Mouse (Mus musculus) heart, adult 2 months (tissue): ENCODE measurements around the gene Iqca.

ENCODE experiments used
- CTCF ChIP-seq: fragments of 200-600 bp; IDR thresholded peaks from 2 replicates; pipeline ENCODE4 v1.8.1; 2022; ENCODE audit warnings: antibody characterized with exemption, mild to moderate bottlenecking, moderate library complexity
- POLR2A ChIP-seq: fragments of 200-500 bp; IDR thresholded peaks from 2 replicates; pipeline ENCODE4 v1.6.1; 2011; ENCODE audit warnings: mild to moderate bottlenecking, low read depth, low read length, control low read depth; ENCODE audit not compliant: insufficient read depth

DNA sequence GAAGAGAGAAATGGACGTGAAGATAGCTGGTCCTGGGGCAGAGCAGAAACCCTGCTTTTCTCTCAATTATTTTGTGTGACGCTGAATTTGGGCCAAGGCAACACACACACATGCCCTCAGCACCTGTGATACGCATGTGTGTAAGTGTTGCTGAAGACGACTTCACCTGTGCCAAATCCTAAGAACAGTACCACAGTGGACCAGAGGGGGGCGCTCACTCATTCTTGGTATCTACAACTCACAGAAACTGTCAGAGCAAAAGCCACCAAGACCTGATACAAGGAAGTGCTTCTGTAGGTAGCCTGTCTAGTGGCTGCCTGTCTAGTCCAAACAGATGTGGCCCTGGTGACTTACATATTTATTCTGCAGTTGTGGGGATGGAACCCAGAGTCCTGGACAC, 139.9 kb downstream of the Iqca start:
- TF ChIP-seq CTCF (no peak), POLR2A (no peak)
